Mouse (Mus musculus) thymus, adult 2 months (tissue): ENCODE measurements at regions not wholly inside any gene's neighbourhood (a gene's known extent, or its start where the extent isn't known, plus 50 kb on each side); places are given as distances from the start of the nearest gene placed in this dataset.

Experiments used
- CTCF ChIP-seq: fragments of 200-500 bp; IDR thresholded peaks from 2 replicates; pipeline ENCODE4 v1.5.1; 2012; ENCODE audit warnings: mild to moderate bottlenecking, control low read depth, low read length, moderate library complexity, borderline replicate concordance; ENCODE audit not compliant: control insufficient read depth, poor library complexity, insufficient read depth; ENCODE audit errors: extremely low read depth
- POLR2A ChIP-seq: fragments of 200-500 bp; IDR thresholded peaks from 2 replicates; pipeline ENCODE4 v1.6.1; 2012; ENCODE audit warnings: mild to moderate bottlenecking, low read length, control low read depth, moderate library complexity; ENCODE audit not compliant: control insufficient read depth, poor library complexity, insufficient read depth; ENCODE audit errors: extremely low read depth

- TF ChIP-seq POLR2A (no peak), CTCF (no peak)
These were observed 144.7 kb upstream of the Id2 start for GRCm38 (mm10) chr12:25241675-25242074.
